Mouse (Mus musculus): Measurements from ENCODE around the gene Myzap. TPM values are rescaled to one million over a fixed set of nuclear protein-coding genes. Genes with fewer than 3 reads are reported as not detected.

Myzap gene
- polyA plus RNA-seq, 1 experiment from 2014 or later, result 3.7 TPM

GRCm38 (mm10) chr9:71476601-71477000 lies 115.6 kb downstream of the Myzap start:
- no peak overlapping the region for H3K9ac ChIP-seq (replicated peaks)
- ATAC-seq (no peak), DNase-seq (no peak)
- no peak for TF ChIP-seq EP300 (IDR thresholded peaks at IDR 0.05; ENCODE audit: low read depth)
- TF ChIP-seq CTCF (IDR thresholded peaks at IDR 0.05; ENCODE audit: low read depth), result 0 out of 2 replicates have a peak, but pooled peaks have one; percentile 5
- H3K27ac ChIP-seq (ENCODE audit: low read depth), result no peak overlapping the region
- no peaks in the 10 kb centered on the region for H3K9me3 ChIP-seq (ENCODE audit: low read length)
- H3K4me1 ChIP-seq (ENCODE audit: insufficient read depth), result no peaks in the 10 kb centered on the region
- 89% methylated on average over 3 of the region's 3 CpGs for WGBS (ENCODE audit: insufficient replicate concordance)
- H3K4me2 ChIP-seq (ENCODE audit: low read depth, low read length), result no peak overlapping the region
- H3K27me3 ChIP-seq (ENCODE audit: insufficient read depth, low read length), result no peaks in the 10 kb centered on the region
- H3K4me3 ChIP-seq (ENCODE audit: low read depth, low read length), result no peak overlapping the region
- peaks cover 57% of the 10 kb centered on the region for H3K36me3 ChIP-seq (replicated peaks; ENCODE audit: insufficient read depth, low read length)

GRCm38 (mm10) chr9:71475536-71475935 lies 116.6 kb downstream of the Myzap start:
- 87% methylated on average over 4 of the region's 4 CpGs for WGBS (ENCODE audit: insufficient replicate concordance)
- Histone ChIP-seq H3K27ac (ENCODE audit: low read depth) (no peak overlapping the region), H3K9ac (replicated peaks) (no peak overlapping the region), H3K36me3 (replicated peaks; ENCODE audit: insufficient read depth, low read length) (peaks cover 46% of the 10 kb centered on the region), H3K4me1 (ENCODE audit: insufficient read depth) (no peaks in the 10 kb centered on the region), H3K27me3 (ENCODE audit: insufficient read depth, low read length) (no peaks in the 10 kb centered on the region), H3K4me2 (ENCODE audit: low read depth, low read length) (no peak overlapping the region), H3K4me3 (ENCODE audit: low read depth, low read length) (no peak overlapping the region), H3K9me3 (ENCODE audit: low read length) (no peaks in the 10 kb centered on the region)
- DNase-seq (no peak), ATAC-seq (no peak)
- TF ChIP-seq EP300 (IDR thresholded peaks at IDR 0.05; ENCODE audit: low read depth) (no peak), CTCF (IDR thresholded peaks at IDR 0.05; ENCODE audit: low read depth) (no peak)

GRCm38 (mm10) chr9:71467434-71467833 lies 124.7 kb downstream of the Myzap start:
- H3K4me2 ChIP-seq (ENCODE audit: low read depth, low read length), result no peak overlapping the region
- DNase-seq, result no peak
- TF ChIP-seq CTCF (IDR thresholded peaks at IDR 0.05; ENCODE audit: low read depth) (no peak), EP300 (IDR thresholded peaks at IDR 0.05; ENCODE audit: low read depth) (no peak)
- ATAC-seq, result no peak
- no peaks in the 10 kb centered on the region for H3K36me3 ChIP-seq (replicated peaks; ENCODE audit: insufficient read depth, low read length)
- no peaks in the 10 kb centered on the region for H3K4me1 ChIP-seq (ENCODE audit: insufficient read depth)
- H3K9me3 ChIP-seq (ENCODE audit: low read length), result no peaks in the 10 kb centered on the region
- H3K9ac ChIP-seq (replicated peaks), result no peak overlapping the region
- no peak overlapping the region for H3K4me3 ChIP-seq (ENCODE audit: low read depth, low read length)
- H3K27me3 ChIP-seq (ENCODE audit: insufficient read depth, low read length), result no peaks in the 10 kb centered on the region
- no peak overlapping the region for H3K27ac ChIP-seq (ENCODE audit: low read depth)
- 79% methylated on average over 4 of the region's 4 CpGs for WGBS (ENCODE audit: insufficient replicate concordance)

- no peak for ATAC-seq
- Histone ChIP-seq H3K4me3 (ENCODE audit: low read depth, low read length) (no peak overlapping the region), H3K27me3 (ENCODE audit: insufficient read depth, low read length) (no peaks in the 10 kb centered on the region), H3K9me3 (ENCODE audit: low read length) (no peaks in the 10 kb centered on the region), H3K36me3 (replicated peaks; ENCODE audit: insufficient read depth, low read length) (no peaks in the 10 kb centered on the region), H3K9ac (replicated peaks) (no peak overlapping the region), H3K4me1 (ENCODE audit: insufficient read depth) (no peaks in the 10 kb centered on the region), H3K4me2 (ENCODE audit: low read depth, low read length) (no peak overlapping the region), H3K27ac (ENCODE audit: low read depth) (no peak overlapping the region)
- DNase-seq, result peak; percentile 26
- no peak for TF ChIP-seq EP300 (IDR thresholded peaks at IDR 0.05; ENCODE audit: low read depth)
- TF ChIP-seq CTCF (IDR thresholded peaks at IDR 0.05; ENCODE audit: low read depth), result peak; percentile 63
- WGBS (ENCODE audit: insufficient replicate concordance), result 65% methylated on average over 3 of the region's 3 CpGs
Observed at GRCm38 (mm10) chr9:71466111-71466510, 126.0 kb downstream of the Myzap start.

GRCm38 (mm10) chr9:71463072-71463667 lies 129.0 kb downstream of the Myzap start:
- no peak overlapping the region for H3K4me3 ChIP-seq (ENCODE audit: low read depth, low read length)
- no peaks in the 10 kb centered on the region for H3K4me1 ChIP-seq (ENCODE audit: insufficient read depth)
- H3K9ac ChIP-seq (replicated peaks), result no peak overlapping the region
- ATAC-seq (no peak), DNase-seq (no peak)
- H3K9me3 ChIP-seq (ENCODE audit: low read length), result no peaks in the 10 kb centered on the region
- H3K27ac ChIP-seq (ENCODE audit: low read depth), result no peak overlapping the region
- WGBS (ENCODE audit: insufficient replicate concordance), result 59% methylated on average over 13 of the region's 13 CpGs
- no peaks in the 10 kb centered on the region for H3K36me3 ChIP-seq (replicated peaks; ENCODE audit: insufficient read depth, low read length)
- TF ChIP-seq EP300 (IDR thresholded peaks at IDR 0.05; ENCODE audit: low read depth) (no peak), CTCF (IDR thresholded peaks at IDR 0.05; ENCODE audit: low read depth) (no peak)
- no peak overlapping the region for H3K4me2 ChIP-seq (ENCODE audit: low read depth, low read length)
- no peaks in the 10 kb centered on the region for H3K27me3 ChIP-seq (ENCODE audit: insufficient read depth, low read length)

- no peaks in the 10 kb centered on the region for H3K36me3 ChIP-seq (replicated peaks; ENCODE audit: insufficient read depth, low read length)
- H3K4me2 ChIP-seq (ENCODE audit: low read depth, low read length), result no peak overlapping the region
- 87% methylated on average over 4 of the region's 4 CpGs for WGBS (ENCODE audit: insufficient replicate concordance)
- TF ChIP-seq EP300 (IDR thresholded peaks at IDR 0.05; ENCODE audit: low read depth) (no peak), CTCF (IDR thresholded peaks at IDR 0.05; ENCODE audit: low read depth) (no peak)
- DNase-seq (no peak), ATAC-seq (no peak)
- no peaks in the 10 kb centered on the region for H3K27me3 ChIP-seq (ENCODE audit: insufficient read depth, low read length)
- no peaks in the 10 kb centered on the region for H3K9me3 ChIP-seq (ENCODE audit: low read length)
- no peak overlapping the region for H3K4me3 ChIP-seq (ENCODE audit: low read depth, low read length)
- H3K4me1 ChIP-seq (ENCODE audit: insufficient read depth), result no peaks in the 10 kb centered on the region
- no peak overlapping the region for H3K9ac ChIP-seq (replicated peaks)
- H3K27ac ChIP-seq (ENCODE audit: low read depth), result no peak overlapping the region
Observed at GRCm38 (mm10) chr9:71456738-71457137, 135.4 kb downstream of the Myzap start.

Other genes with a start within 250 kb of the Myzap start
- gene Polr2m, start 106.4 kb downstream of the Myzap start, polyA plus RNA-seq (2015; fragmentation: Nextera tagmentation; extraction: Ambion mirVana), result 69.2 and 71.1 TPM in 2 replicates
- 1.7 and 2.2 TPM in 2 replicates for gene Cgnl1, start 179.2 kb upstream of the Myzap start, polyA plus RNA-seq (2015; fragmentation: Nextera tagmentation; extraction: Ambion mirVana)